In the genomic region with DNA sequence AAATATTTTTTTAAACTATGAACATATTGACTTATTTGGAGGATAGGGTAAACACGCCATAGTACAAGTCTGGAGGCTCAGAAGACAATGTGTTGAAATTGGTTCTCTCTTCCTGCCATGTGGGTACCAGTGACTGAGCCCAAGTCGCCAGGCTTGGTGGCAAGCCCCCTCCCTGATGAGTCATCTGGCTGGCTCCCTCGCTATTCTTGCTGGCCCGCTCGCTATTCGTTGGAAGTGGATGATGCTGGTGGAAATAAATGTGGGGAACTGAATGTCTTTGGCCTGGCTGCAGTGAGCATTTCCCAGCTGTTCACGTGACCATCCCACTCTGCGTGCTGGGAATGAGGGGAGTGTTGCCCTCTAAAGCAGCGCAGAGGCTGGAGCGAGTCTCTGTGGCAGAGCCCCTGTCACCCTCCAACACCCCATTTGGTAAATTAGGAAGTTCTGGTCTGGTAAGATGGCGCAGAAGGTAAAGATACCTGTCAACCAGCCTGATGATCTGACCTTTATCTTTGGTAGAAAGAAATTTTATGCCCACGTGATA, we compare ENCODE assay signal across 35 mouse cellular contexts. TPM values are rescaled to one million over a fixed set of nuclear protein-coding genes. Genes with fewer than 3 reads are reported as not detected.
"Had no signal": no experiment of that assay in that cellular context is flagged by ENCODE, and none has a peak within 500 bp of the region (broad histone marks: within the 10 kb centered on the region; RNA-seq: fewer than 3 reads in every experiment).

No protein-coding gene starts in this region.

- H3K36me3 ChIP-seq: heart, embryonic 10.5 days; heart, embryonic 12.5 days; hindbrain, embryonic 10.5 days; hindbrain, embryonic 12.5 days; intestine, embryonic 15.5 days; limb, embryonic 10.5 days; limb, embryonic 12.5 days; liver, embryonic 13.5 days; liver, embryonic 15.5 days had no signal

- H3K27me3 ChIP-seq: hindbrain, embryonic 12.5 days; intestine, embryonic 15.5 days; liver, embryonic 13.5 days; liver, embryonic 15.5 days had no signal

- DNase-seq: gastrocnemius, adult 2 months; gastrocnemius, postnatal 10 days; gastrocnemius, postnatal 25 days; heart, postnatal 10 days; heart, postnatal 4 days; kidney, adult 18-20 months; kidney, adult 8-10 months; kidney, postnatal 10 days; kidney, postnatal 25 days; kidney, postnatal 4 days; liver; liver, embryonic 13.5 days had no signal

- H3K4me3 ChIP-seq: gastrocnemius, adult 2 months; heart, embryonic 10.5 days; heart, embryonic 12.5 days; hindbrain, embryonic 10.5 days; hindbrain, embryonic 12.5 days; intestine, embryonic 15.5 days; left cerebral cortex, adult 2 months; limb, embryonic 10.5 days; limb, embryonic 12.5 days; liver, embryonic 13.5 days; liver, embryonic 15.5 days had no signal

RNA-seq across cellular contexts. Expression of gene Gldn, which starts 7.2 kb away (rescaled TPM):
- total RNA-seq: granulocyte monocyte progenitor cell, adult 5-6 weeks had no signal
- polyA plus RNA-seq: heart, embryonic 12.5 days; heart, embryonic 14.5 days; heart, embryonic 16.5 days; inflammation-experienced regulatory T-cells, adult 6 months; intestine, embryonic 15.5 days; intestine, postnatal 0 days; liver, embryonic 11.5 days; liver, embryonic 13.5 days; liver, embryonic 15.5 days had no signal

RNA-seq across cellular contexts. Expression of gene Cyp19a1, which starts 11.2 kb away (rescaled TPM):
- total RNA-seq: gastrocnemius, adult 2 months; gastrocnemius, postnatal 10 days; gastrocnemius, postnatal 25 days; gastrocnemius, postnatal 4 days; granulocyte monocyte progenitor cell, adult 5-6 weeks; heart, adult 8-10 months; heart, postnatal 10 days; heart, postnatal 25 days; heart, postnatal 4 days; left cerebral cortex, postnatal 36 days had no signal
- polyA plus RNA-seq: heart, embryonic 10.5 days; heart, embryonic 12.5 days; heart, embryonic 14.5 days; heart, embryonic 16.5 days; hindbrain, embryonic 10.5 days; hindbrain, embryonic 12.5 days; hindbrain, embryonic 14.5 days; hindbrain, embryonic 16.5 days; inflammation-experienced regulatory T-cells, adult 6 months; intestine, embryonic 15.5 days; intestine, postnatal 0 days; kidney, embryonic 14.5 days; kidney, embryonic 16.5 days; limb, embryonic 10.5 days; limb, embryonic 12.5 days; liver, embryonic 11.5 days; liver, embryonic 13.5 days; liver, embryonic 15.5 days had no signal
